Mouse (Mus musculus) left cerebral cortex, adult 2 months (tissue): ENCODE measurements at regions not wholly inside any gene's neighbourhood (a gene's known extent, or its start where the extent isn't known, plus 50 kb on each side); places are given as distances from the start of the nearest gene placed in this dataset.
A peak's percentile ranks its signal among the peaks of the same experiment; 100 is the strongest.

Experiments used
- DNase-seq, 2 experiments: peaks; one replicate each; pipeline ENCODE4 v3.0.0; 2021 to 2022; ENCODE audit warnings: low spot score in 2 of 2, mixed read lengths in 1 of 2; ENCODE audit errors: extremely low spot score in 1 of 2
- H3K27ac ChIP-seq: fragments of 200-600 bp; 2 replicates; pipeline ENCODE4 v1.8.1; 2022
- H3K4me3 ChIP-seq: fragments of 200-600 bp; 2 replicates; pipeline ENCODE4 v1.8.1; 2022
- CTCF ChIP-seq: fragments of 200-600 bp; IDR thresholded peaks from 2 replicates; pipeline ENCODE4 v1.8.1; 2022; ENCODE audit warnings: antibody characterized with exemption, mild to moderate bottlenecking, moderate library complexity
- intact Hi-C: fragments of 180-260 bp; cut with DNase I; formaldehyde crosslinking; loops from one replicate; pipeline ENCODE4 v1.15.1; 2025

- no peak for TF ChIP-seq CTCF
- Histone ChIP-seq H3K4me3 (no peak overlapping the region), H3K27ac (no peak overlapping the region)
- DNase-seq: no peak
- intact Hi-C loops: no loop called here
Observed at GRCm38 (mm10) chr12:118376521-118377493, 75.6 kb upstream of the Sp4 start.

- peak in 1 of 2 experiments; percentile 14 for DNase-seq
- Histone ChIP-seq H3K4me3 (no peak overlapping the region), H3K27ac (no peak overlapping the region)
- no peak for TF ChIP-seq CTCF
- intact Hi-C loops: no loop called here
Observed at GRCm38 (mm10) chr12:118373250-118373649, 72.0 kb upstream of the Sp4 start.

GRCm38 (mm10) chr12:118371905-118372304 lies 70.7 kb upstream of the Sp4 start:
- H3K27ac ChIP-seq: no peak overlapping the region
- intact Hi-C loops: no loop called here
- TF ChIP-seq CTCF: no peak
- no peak for DNase-seq
- H3K4me3 ChIP-seq: no peak overlapping the region

- no peak overlapping the region for H3K27ac ChIP-seq
- intact Hi-C loops: no loop called here
- no peak for TF ChIP-seq CTCF
- H3K4me3 ChIP-seq: no peak overlapping the region
- no peak for DNase-seq
Observed at GRCm38 (mm10) chr12:118367307-118368076, 66.3 kb upstream of the Sp4 start.

- Histone ChIP-seq H3K27ac (no peak overlapping the region), H3K4me3 (no peak overlapping the region)
- intact Hi-C loops: no loop called here
- no peak for DNase-seq
- TF ChIP-seq CTCF: no peak
Observed at GRCm38 (mm10) chr12:118352866-118353265, 51.6 kb upstream of the Sp4 start.

- no peak for DNase-seq
- H3K4me3 ChIP-seq: no peak overlapping the region
- H3K27ac ChIP-seq: no peak overlapping the region
- intact Hi-C loops: no loop called here
- TF ChIP-seq CTCF: no peak
Observed at GRCm38 (mm10) chr12:118351421-118351820, 50.2 kb upstream of the Sp4 start.
